Comparison of ENCODE assay signal across 8 mouse cellular contexts in genomic region chr4:152153771-152154177, GRCm38 (mm10). TPM values are rescaled to one million over a fixed set of nuclear protein-coding genes. Genes with fewer than 3 reads are reported as not detected.
DNase-seq lines count a peak whose midpoint lies in the region; ATAC-seq and TF ChIP-seq lines count a peak whose summit lies in the region.

No protein-coding gene starts in this region.

- no peak for TF ChIP-seq EP300 in liver, embryonic 14.5 days (IDR thresholded peaks at IDR 0.05; ENCODE audit: low read depth)

- no peak overlapping the region for H3K4me3 ChIP-seq in embryonic fibroblast, embryonic 13.5 days (ENCODE audit: insufficient read depth, low read length)
- peak overlapping the region; percentile 26 for H3K4me3 ChIP-seq in heart, embryonic 12.5 days
- peak overlapping the region; percentile 17 for H3K4me3 ChIP-seq in kidney, embryonic 16.5 days (ENCODE audit: low read length)
- peak overlapping the region in 1 of 2 experiments; percentile 16; a peak in 1 of 4 replicates for H3K4me3 ChIP-seq in liver, embryonic 14.5 days (ENCODE audit: insufficient read depth in 1 of 2, low read depth in 2 of 2, low read length in 2 of 2)
- H3K4me3 ChIP-seq in testis, adult 2 months (ENCODE audit: control insufficient read depth, low read depth, low read length): peak overlapping the region; percentile 60

- TF ChIP-seq CTCF in embryonic fibroblast, embryonic 13.5 days (IDR thresholded peaks at IDR 0.05; ENCODE audit: borderline replicate concordance, insufficient read depth, low read length): peak; percentile 93
- TF ChIP-seq CTCF in liver, embryonic 14.5 days (IDR thresholded peaks at IDR 0.05; ENCODE audit: low read depth): peak; percentile 96
- TF ChIP-seq CTCF in testis, adult 2 months (IDR thresholded peaks at IDR 0.05; ENCODE audit: control insufficient read depth, insufficient read depth, insufficient replicate concordance, low read depth, low read length): peak; percentile 98

- no peaks in the 10 kb centered on the region for H3K9me3 ChIP-seq in heart, embryonic 12.5 days (replicated peaks)
- H3K9me3 ChIP-seq in kidney, embryonic 16.5 days (ENCODE audit: low read length): no peaks in the 10 kb centered on the region
- no peaks in the 10 kb centered on the region for H3K9me3 ChIP-seq in liver, embryonic 14.5 days (ENCODE audit: control insufficient read depth, low read length)

- no peaks in the 10 kb centered on the region for H3K36me3 ChIP-seq in heart, embryonic 12.5 days
- no peaks in the 10 kb centered on the region for H3K36me3 ChIP-seq in kidney, embryonic 16.5 days (ENCODE audit: insufficient read depth, low read length)
- H3K36me3 ChIP-seq in liver, embryonic 14.5 days (replicated peaks; ENCODE audit: control insufficient read depth, insufficient read depth, low read depth): no peaks in the 10 kb centered on the region
- no peaks in the 10 kb centered on the region for H3K36me3 ChIP-seq in testis, adult 2 months (ENCODE audit: control insufficient read depth, insufficient read depth, low read length)

- DNase-seq in A20 (ENCODE audit: low read depth, low spot score): peak; percentile 94
- DNase-seq in adrenal gland, postnatal 10 days: peak; percentile 92
- DNase-seq in liver, embryonic 14.5 days (ENCODE audit: low read depth in 3 of 3, low spot score in 3 of 3): peak; percentile 57 to 62 (median 59)
- DNase-seq in neural tube, embryonic 10.5 days (ENCODE audit: extremely low spot score, low spot score): peak; percentile 89

- H3K27ac ChIP-seq in embryonic fibroblast, embryonic 13.5 days (ENCODE audit: insufficient read depth, low read length): no peak overlapping the region
- no peak overlapping the region for H3K27ac ChIP-seq in heart, embryonic 12.5 days (ENCODE audit: poor library complexity, severe bottlenecking)
- H3K27ac ChIP-seq in kidney, embryonic 16.5 days (ENCODE audit: low read length): no peak overlapping the region
- H3K27ac ChIP-seq in liver, embryonic 14.5 days: no peak overlapping the region
- H3K27ac ChIP-seq in testis, adult 2 months (ENCODE audit: control insufficient read depth, insufficient read depth, low read depth, low read length): no peak overlapping the region

- H3K4me1 ChIP-seq in embryonic fibroblast, embryonic 13.5 days (ENCODE audit: control insufficient read depth, insufficient read depth, low read length): no peaks in the 10 kb centered on the region
- H3K4me1 ChIP-seq in heart, embryonic 12.5 days (replicated peaks): peaks cover 29% of the 10 kb centered on the region
- peaks cover 16% of the 10 kb centered on the region for H3K4me1 ChIP-seq in kidney, embryonic 16.5 days (ENCODE audit: insufficient read depth, low read length)
- H3K4me1 ChIP-seq in liver, embryonic 14.5 days (replicated peaks; ENCODE audit: control insufficient read depth in 2 of 2, insufficient read depth in 2 of 2, low read length in 1 of 2): peaks cover 0 to 10% of the 10 kb centered on the region in 2 experiments; a peak in 3 of 4 replicates
- H3K4me1 ChIP-seq in testis, adult 2 months (ENCODE audit: control insufficient read depth, insufficient read depth, low read length): peaks cover 20% of the 10 kb centered on the region

- H3K27me3 ChIP-seq in heart, embryonic 12.5 days (replicated peaks): peaks cover 80% of the 10 kb centered on the region
- H3K27me3 ChIP-seq in kidney, embryonic 16.5 days (ENCODE audit: insufficient read depth, low read length): peaks cover 52% of the 10 kb centered on the region
- H3K27me3 ChIP-seq in liver, embryonic 14.5 days (ENCODE audit: control insufficient read depth, insufficient read depth, low read length): peaks cover 37% of the 10 kb centered on the region
- 0 out of 2 replicates have a peak, but pooled peaks cover 2% of the 10 kb centered on the region for H3K27me3 ChIP-seq in testis, adult 2 months (ENCODE audit: control insufficient read depth, insufficient read depth, low read length)

- ATAC-seq in heart, embryonic 12.5 days (ENCODE audit: insufficient number of reproducible peaks, low FRiP score): no peak
- ATAC-seq in kidney, embryonic 16.5 days (ENCODE audit: low FRiP score, low TSS enrichment): peak; percentile 31
- ATAC-seq in liver, embryonic 14.5 days (ENCODE audit: insufficient read depth): peak; percentile 43

- whole genome bisulfite sequencing in heart, embryonic 12.5 days: 2% methylated on average over 23 of the region's 23 CpGs
- WGBS in kidney, embryonic 16.5 days: under 1% methylated on average over 23 of the region's 23 CpGs
- 1% methylated on average over 23 of the region's 23 CpGs for WGBS in liver, embryonic 14.5 days (ENCODE audit: insufficient replicate concordance)

- peak overlapping the region; percentile 58 for H3K4me2 ChIP-seq in heart, embryonic 12.5 days
- peak overlapping the region; percentile 38 for H3K4me2 ChIP-seq in kidney, embryonic 16.5 days (replicated peaks; ENCODE audit: low read depth, low read length)
- peak overlapping the region; percentile 39 for H3K4me2 ChIP-seq in liver, embryonic 14.5 days (ENCODE audit: low read depth)

- no peak for TF ChIP-seq POLR2A in embryonic fibroblast, embryonic 13.5 days (IDR thresholded peaks at IDR 0.05; ENCODE audit: low read depth, low read length)
- TF ChIP-seq POLR2A in testis, adult 2 months (IDR thresholded peaks at IDR 0.05; ENCODE audit: control insufficient read depth, low read depth, low read length): no peak; the same call in 1 of the 2 replicates

- H3K9ac ChIP-seq in heart, embryonic 12.5 days: 0 out of 2 replicates have a peak overlapping the region, but pooled peaks have one; percentile 25
- H3K9ac ChIP-seq in kidney, embryonic 16.5 days (replicated peaks; ENCODE audit: low read length): no peak overlapping the region
- H3K9ac ChIP-seq in liver, embryonic 14.5 days (replicated peaks): no peak overlapping the region

RNA-seq across cellular contexts. Expression of gene Espn, which starts 1.6 kb away (rescaled TPM):
- 1 to 10 TPM; 1.2 to 1.3 TPM for total RNA-seq in adrenal gland, postnatal 10 days (2021)
- 0.56 and 0.68 TPM in 2 replicates for polyA plus RNA-seq in embryonic fibroblast, embryonic 13.5 days (2011; ENCODE audit: insufficient read length, low read depth, missing spikeins)
- polyA plus RNA-seq in heart, embryonic 12.5 days (2016; fragmentation: Nextera tagmentation; extraction: Ambion mirVana): 1.3 and 1.6 TPM in 2 replicates
- polyA plus RNA-seq in kidney, embryonic 16.5 days (2015; fragmentation: Nextera tagmentation; extraction: Ambion mirVana): 22.2 and 30.6 TPM in 2 replicates
- polyA plus RNA-seq in liver, embryonic 14.5 days (2012; rRNA removed): 1.2 and 1.5 TPM in 2 replicates
- polyA plus RNA-seq in liver, embryonic 14.5 days (2014; fragmentation: Nextera tagmentation; extraction: Ambion mirVana): 1.2 and 1.9 TPM in 2 replicates
- 84.1 and 87.1 TPM in 2 replicates for polyA plus RNA-seq in testis, adult 2 months (2012; rRNA removed)

RNA-seq across cellular contexts. Expression of gene Hes2, which starts 4.9 kb away (rescaled TPM):
- total RNA-seq in adrenal gland, postnatal 10 days (2021): not detected
- not detected in 2 replicates for polyA plus RNA-seq in embryonic fibroblast, embryonic 13.5 days (2011; ENCODE audit: insufficient read length, low read depth, missing spikeins)
- polyA plus RNA-seq in heart, embryonic 12.5 days (2016; fragmentation: Nextera tagmentation; extraction: Ambion mirVana): not detected in 2 replicates
- polyA plus RNA-seq in kidney, embryonic 16.5 days (2015; fragmentation: Nextera tagmentation; extraction: Ambion mirVana): 0.14 and 0.57 TPM in 2 replicates
- 0.01 and 0.02 TPM in 2 replicates for polyA plus RNA-seq in liver, embryonic 14.5 days (2012; rRNA removed)
- 0.05 TPM in 1 of 2 replicates, not detected in the other for polyA plus RNA-seq in liver, embryonic 14.5 days (2014; fragmentation: Nextera tagmentation; extraction: Ambion mirVana)
- polyA plus RNA-seq in testis, adult 2 months (2012; rRNA removed): 0.42 and 0.73 TPM in 2 replicates

RNA-seq across cellular contexts. Expression of gene Acot7, which starts 24.2 kb away (rescaled TPM):
- total RNA-seq in adrenal gland, postnatal 10 days (2021): 10 to 100 TPM; 33.2 to 38.0 TPM
- 79.9 and 108 TPM in 2 replicates for polyA plus RNA-seq in embryonic fibroblast, embryonic 13.5 days (2011; ENCODE audit: insufficient read length, low read depth, missing spikeins)
- 63.4 and 64.6 TPM in 2 replicates for polyA plus RNA-seq in heart, embryonic 12.5 days (2016; fragmentation: Nextera tagmentation; extraction: Ambion mirVana)
- 75.1 and 76.4 TPM in 2 replicates for polyA plus RNA-seq in kidney, embryonic 16.5 days (2015; fragmentation: Nextera tagmentation; extraction: Ambion mirVana)
- 10.8 and 12.5 TPM in 2 replicates for polyA plus RNA-seq in liver, embryonic 14.5 days (2012; rRNA removed)
- polyA plus RNA-seq in liver, embryonic 14.5 days (2014; fragmentation: Nextera tagmentation; extraction: Ambion mirVana): 12.2 and 13.0 TPM in 2 replicates
- 685 and 754 TPM in 2 replicates for polyA plus RNA-seq in testis, adult 2 months (2012; rRNA removed)

RNA-seq across cellular contexts. Expression of gene Tnfrsf25, which starts 38.0 kb away (rescaled TPM):
- total RNA-seq in adrenal gland, postnatal 10 days (2021): 1 to 10 TPM; 1.9 to 4.3 TPM
- 1.9 TPM in 1 of 2 replicates, not detected in the other for polyA plus RNA-seq in embryonic fibroblast, embryonic 13.5 days (2011; ENCODE audit: insufficient read length, low read depth, missing spikeins)
- 0.86 and 1.1 TPM in 2 replicates for polyA plus RNA-seq in heart, embryonic 12.5 days (2016; fragmentation: Nextera tagmentation; extraction: Ambion mirVana)
- polyA plus RNA-seq in kidney, embryonic 16.5 days (2015; fragmentation: Nextera tagmentation; extraction: Ambion mirVana): 1.9 and 3.0 TPM in 2 replicates
- 0.68 and 0.93 TPM in 2 replicates for polyA plus RNA-seq in liver, embryonic 14.5 days (2012; rRNA removed)
- 0.15 and 0.16 TPM in 2 replicates for polyA plus RNA-seq in liver, embryonic 14.5 days (2014; fragmentation: Nextera tagmentation; extraction: Ambion mirVana)
- 1.2 and 1.5 TPM in 2 replicates for polyA plus RNA-seq in testis, adult 2 months (2012; rRNA removed)
